Mouse (Mus musculus): ENCODE data around the gene Gm11639.
"Not testable (repeated sequence)": the region's sequence is repeated elsewhere in the genome, so short reads cannot be mapped to it uniquely, and the experiment has no call there.

The Gm11639 gene

DNA sequence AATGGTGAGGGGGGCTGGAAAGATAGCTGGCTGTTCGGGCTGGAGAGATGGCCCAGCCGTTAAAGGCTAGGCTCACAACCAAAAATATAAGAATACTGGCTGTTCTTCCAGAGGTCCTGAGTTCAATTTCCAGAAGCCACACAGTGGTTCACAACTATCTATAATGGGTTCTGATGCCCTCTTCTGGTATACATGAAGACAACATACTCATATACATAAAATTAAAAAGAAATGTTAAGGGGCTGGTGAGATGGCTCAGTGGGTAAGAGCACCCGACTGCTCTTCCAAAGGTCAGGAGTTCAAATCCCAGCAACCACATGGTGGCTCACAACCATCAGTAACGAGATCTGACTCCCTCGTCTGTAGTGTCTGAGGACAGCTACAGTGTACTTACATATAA, 436.3 kb downstream of the Gm11639 start:
- DNase-seq: not testable (repeated sequence)

DNA sequence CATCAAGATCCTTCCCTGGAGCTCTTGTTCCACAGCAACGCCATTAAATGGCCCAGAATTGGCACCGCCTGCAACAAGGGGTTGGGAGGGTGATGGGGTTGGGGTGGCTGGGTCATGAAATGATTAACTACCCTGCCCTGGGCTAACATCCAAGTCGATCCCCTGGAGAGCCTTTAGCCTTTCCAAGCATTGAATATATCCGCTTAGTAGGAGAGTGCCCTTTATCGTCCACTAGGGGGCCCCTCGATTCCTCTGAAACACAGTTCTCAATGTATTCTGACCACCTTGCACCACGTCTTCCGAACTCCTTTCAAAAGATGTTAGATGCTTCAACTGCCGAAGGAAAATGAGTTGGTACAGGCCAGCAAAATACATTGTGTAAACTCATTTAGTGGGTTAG, 438.5 kb downstream of the Gm11639 start:
- DNase-seq: no peak

DNA sequence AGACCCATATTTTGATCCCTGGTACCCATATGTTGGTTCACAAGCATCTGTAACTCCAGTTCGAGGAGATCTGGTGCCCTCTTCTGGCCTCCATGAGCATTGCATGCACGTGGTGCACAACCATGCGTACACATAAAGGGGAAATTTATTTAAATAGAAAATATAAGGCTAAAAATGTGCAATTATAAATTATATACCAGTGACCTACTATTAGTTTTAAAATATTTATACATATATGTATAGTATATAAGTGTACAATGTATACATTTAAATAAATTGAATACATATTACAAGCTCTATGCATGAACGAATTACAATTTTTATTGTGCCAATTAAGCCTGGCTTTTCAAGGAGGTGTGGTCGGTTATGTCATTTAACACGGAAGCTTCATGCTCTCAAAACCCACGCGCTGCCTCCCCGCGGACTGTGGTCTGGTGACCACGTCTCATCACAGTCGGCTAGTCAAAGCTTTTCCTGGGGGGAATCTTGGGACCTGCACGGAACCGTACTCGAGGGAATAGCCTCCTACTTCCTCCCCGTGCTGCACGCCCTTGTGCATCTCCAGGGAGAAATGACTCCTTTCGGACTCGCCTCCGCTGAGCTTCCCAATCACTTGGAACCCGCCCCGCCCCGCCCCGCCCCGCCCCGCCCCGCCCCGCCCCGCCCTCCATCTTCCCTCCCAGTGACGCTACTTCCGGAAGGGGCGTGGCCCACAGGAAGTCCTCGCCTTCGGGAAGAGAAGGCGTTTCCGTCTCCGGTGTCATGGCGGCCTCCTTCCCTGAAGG, 440.4 kb downstream of the Gm11639 start, which contains the start of gene Mettl2:
TSS of gene Mettl2 (plus strand) at position 691 of the 785 bp plus-strand sequence.
- DNase-seq: peak; percentile 72

DNA sequence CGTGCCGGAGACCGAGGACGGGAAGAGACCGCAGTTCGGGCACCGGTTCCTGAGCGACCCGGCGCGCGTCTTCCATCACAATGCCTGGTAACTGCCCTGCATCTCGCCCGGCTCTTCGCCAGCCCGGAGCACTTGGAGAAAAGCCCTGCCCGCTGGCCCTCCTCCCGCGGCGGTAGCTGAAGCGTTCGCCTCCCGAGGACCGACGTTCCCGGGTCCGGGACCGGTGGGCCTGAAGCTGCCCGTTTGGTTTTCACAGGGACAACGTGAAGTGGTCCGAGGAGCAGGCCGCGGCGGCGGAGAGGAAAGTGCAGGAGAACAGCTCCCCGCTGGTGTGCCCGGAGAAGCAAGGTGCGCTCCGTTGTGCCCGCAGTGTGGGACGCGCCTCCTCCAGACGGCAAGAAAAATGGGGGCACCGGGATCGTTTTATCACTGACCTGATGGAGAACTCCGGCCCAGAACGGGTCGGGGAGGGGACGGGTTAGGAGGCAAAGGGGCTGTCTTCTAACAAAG, 441.1 kb downstream of the Gm11639 start:
- no peak for DNase-seq

DNA sequence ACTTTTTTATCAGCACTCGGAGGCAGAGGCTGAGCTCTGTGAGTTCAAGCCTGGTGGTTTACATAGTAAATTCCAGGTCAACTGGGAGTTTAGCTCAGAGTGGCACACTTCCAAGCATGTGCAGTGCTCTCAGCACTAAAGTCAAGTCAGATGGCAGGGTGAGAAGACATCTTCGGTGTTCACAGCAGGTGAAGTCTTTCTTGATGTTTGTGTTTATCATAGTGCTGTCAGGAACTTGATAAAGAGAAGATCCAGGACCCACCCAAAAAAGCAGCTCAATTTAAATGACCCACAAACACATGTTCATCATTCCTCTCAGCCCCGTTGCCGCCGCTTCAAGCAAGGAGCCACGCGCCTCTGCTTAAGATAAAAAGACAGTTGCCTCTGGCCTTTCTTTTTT, 450.2 kb downstream of the Gm11639 start:
- DNase-seq: no peak

DNA sequence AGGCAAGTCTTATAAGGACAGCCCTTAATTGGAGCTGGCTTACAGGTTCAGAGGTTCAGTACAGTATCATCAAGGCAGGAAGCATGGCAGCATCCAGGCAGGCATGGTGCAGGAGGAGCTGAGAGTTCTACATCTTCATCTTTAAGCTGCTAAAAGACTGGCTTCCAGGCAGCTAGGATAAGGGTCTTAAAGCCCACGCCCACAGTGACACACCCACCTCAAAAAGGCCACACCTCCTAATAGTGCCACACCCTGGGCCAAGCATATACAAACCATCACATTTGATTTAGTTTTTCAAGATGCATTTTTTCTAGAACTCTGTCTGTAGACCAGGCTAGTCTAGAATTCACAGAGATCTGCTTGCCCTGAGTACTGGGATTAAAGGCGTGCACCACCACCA, 451.7 kb downstream of the Gm11639 start:
- DNase-seq: not testable (repeated sequence)

DNA sequence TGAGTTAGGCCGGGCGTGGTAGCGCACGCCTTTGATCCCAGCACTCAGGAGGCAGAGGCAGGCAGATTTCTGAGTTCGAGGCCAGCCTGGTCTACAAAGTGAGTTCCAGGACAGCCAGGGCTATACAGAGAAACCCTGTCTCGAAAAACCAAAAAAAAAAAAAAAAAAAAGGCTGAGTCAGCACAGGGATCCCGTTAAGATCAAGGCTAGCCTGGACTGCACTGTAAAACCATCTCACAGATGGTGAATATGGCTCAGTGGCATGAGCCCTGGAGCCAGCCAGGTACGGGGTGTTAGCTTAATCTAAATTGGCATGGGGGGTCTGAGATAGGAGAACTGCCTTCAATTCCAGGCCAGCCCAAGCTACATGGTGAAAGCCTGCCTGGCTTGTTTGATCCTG, 455.0 kb downstream of the Gm11639 start:
- DNase-seq: not testable (repeated sequence)

GRCm38 (mm10) chr11:105141115-105141514, 455.6 kb downstream of the Gm11639 start:
- DNase-seq: no peak

DNA sequence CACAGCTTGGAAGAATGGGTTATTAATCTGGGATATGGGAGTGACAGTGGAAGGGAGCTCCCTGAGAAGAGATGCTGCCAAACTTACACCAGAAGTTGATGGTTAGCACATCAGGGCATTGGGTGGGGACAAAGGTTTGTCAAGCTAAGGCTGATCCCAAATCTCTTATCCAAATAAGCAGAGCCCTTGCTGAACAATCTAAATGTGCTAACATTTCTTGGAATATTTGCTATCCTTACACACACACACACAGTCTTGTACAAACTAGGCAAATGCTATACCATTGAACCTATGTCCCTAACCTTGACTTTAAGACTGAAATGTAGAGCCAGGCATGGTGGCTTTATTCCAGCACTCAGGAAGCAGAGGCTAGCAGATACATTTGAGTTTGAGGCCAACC, 458.1 kb downstream of the Gm11639 start:
- DNase-seq: no peak

DNA sequence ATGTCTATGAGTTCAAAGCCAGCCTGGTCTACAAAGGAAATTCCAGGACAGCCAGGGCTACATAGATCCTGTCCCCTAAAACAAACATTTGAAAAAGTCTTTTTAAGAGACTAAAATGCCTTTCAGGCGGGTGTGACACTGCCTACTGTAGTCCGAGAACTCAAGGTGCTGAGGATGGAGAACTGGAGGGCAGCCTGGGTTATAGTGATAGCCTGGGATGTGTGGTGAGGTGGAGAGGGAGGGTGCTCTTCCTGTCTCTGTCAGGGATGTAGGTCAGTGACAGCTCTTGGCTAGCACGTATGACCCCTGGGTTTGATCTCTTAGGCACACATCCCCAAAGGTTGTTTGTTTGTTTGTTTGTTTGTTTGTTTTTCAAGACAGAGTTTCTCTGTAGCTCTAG, 458.6 kb downstream of the Gm11639 start:
- no peak for DNase-seq

DNA sequence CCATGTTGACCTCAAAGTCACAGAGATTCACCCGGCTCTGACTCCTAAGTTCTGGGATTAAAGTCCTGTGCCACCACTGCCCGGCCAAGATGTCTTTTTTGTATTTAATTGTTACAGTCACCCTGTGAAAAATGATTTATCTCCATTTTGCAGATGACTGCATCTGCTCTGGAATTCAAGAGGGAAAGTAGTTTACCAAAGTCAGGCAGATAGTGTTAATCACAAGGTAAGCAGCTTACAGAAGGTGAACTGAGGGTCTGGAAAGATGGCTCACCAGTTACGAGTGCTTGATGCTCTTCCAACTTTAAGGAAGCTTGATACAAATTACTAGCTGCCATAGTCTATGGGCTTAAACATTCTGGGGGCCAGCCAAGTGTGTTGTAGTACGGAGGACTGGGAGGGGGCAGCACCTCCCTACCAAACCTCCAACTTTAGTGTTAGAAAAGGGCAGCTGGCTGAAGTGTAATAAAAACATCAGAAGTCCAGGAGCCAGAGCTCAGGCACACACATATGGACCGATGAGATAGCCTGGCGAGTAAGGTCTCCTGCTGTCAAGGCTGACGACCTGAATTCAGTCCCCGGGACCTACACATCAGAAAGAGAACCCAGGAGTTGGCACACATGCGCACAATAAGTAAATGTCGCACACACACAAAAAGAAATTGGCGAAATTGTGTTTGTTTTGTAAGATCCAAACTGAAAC, 459.2 kb downstream of the Gm11639 start:
- no peak for DNase-seq

- DNase-seq: no peak
These were observed 459.7 kb downstream of the Gm11639 start for GRCm38 (mm10) chr11:105145211-105145610.

DNA sequence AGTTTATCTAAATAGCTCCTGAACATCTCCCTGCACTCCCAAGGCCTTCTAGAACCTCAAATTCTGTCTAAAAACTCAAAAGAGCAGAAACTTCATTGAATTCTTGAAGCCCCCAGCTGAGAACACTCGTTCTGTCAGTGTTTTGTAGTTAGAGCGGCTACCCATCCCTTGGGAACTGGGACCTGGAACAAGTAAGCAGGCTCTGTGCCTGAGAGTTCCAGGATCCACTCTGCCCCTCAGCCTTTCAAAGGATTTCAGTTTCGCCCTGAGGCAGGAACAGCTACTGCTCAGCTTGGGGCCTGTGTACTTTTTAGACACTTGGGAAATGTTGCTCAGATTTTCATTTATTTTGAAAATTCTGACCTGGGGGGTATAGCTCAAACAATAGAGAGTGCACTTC, 461.1 kb downstream of the Gm11639 start, which contains the start of gene Gm10842:
TSS of gene Gm10842 (plus strand) at position 301 of the 400 bp plus-strand sequence.
- DNase-seq: no peak

- DNase-seq: no peak
These were observed 463.8 kb downstream of the Gm11639 start for GRCm38 (mm10) chr11:105149353-105149752.

DNA sequence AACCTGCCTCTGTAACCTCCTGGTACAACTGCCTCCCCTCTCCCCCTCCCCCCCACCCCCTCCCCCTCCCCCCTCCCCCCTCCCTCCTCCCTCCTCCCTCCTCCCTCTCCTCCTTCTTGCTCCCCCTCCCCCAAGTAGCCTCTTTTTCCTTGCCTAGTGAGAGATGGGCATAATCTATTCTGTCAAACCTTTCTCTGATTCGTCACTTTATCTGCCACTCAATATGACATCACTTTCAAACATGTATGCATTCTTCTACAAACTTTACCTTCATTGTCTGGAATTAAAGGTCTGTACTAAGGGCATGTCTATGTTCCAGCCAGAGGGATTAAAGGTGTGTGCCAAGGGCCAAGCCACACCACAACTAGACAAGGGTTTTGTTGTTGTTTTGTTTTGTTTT, 464.3 kb downstream of the Gm11639 start:
- no peak for DNase-seq

DNA sequence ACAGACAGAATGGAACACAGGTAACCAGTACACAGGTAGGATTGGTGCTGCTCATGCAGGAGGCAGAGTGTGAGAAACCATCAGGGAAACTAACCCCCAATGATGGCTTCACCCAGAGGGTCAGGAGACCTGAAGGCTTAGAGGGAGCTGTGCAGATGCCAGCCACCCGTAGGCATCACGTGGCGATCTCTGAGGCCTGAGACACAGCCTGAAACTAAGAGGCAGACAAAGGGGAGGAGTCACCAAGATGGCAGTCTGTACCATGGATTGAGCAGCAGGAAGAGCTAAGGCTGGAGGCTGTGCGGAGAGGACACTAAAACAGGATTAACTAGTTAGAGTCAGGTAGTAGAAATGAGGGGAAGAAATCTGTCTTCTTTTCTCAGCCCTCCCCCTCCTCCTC, 465.2 kb downstream of the Gm11639 start:
- DNase-seq: no peak

DNA sequence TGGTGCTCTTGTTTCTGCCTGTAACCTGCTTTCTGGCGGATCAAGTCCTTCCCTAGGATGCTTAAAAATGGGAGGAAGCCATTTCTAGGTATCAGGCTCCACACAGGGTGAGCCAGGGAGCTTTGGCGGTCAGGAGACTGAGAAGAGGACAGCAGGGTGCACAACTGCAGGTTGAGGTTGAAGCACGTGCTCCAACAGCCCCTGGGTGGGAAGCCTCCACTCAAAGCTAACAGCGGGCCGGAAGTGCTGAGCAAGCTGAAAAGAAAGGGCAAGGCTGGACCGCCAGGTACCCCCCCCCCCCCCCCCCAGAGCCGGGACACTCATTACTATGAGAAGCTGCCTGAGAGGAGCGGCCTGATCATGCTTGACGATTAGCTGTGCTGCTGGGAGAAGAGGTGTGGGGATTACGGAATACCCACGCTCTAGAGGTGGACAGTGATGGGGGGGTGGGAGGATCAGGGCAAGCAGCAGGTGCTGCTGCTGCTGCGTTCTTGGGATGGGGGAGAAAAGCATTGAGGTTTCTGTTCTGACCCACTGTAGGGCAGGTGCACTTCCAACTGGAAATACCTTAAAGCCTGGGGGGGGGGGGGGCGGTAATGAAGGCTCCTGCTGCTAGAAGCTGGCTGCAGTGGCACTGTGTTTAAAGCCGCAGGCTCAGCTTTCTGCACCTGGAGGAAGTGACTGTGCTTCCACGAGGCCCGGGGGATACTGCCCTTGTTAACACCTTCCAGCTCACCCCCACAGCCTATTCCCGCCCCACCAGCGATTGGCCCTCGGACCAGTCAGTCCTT, 465.9 kb downstream of the Gm11639 start:
- no peak for DNase-seq

DNA sequence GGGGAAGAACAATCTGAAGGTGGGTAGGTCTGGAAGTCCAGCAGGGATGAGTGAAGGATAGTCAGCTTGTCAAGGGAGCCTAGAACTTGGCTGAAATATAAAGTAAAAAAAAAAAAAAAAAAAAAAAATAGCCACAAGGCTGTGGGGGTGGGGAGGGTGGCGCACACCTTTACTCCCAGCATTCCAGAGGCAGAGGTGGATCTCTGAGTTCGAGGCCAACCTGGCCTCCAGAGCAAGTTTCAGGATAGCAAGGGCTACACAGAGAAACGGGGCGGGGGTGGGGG, 466.5 kb downstream of the Gm11639 start:
- no peak for DNase-seq

DNA sequence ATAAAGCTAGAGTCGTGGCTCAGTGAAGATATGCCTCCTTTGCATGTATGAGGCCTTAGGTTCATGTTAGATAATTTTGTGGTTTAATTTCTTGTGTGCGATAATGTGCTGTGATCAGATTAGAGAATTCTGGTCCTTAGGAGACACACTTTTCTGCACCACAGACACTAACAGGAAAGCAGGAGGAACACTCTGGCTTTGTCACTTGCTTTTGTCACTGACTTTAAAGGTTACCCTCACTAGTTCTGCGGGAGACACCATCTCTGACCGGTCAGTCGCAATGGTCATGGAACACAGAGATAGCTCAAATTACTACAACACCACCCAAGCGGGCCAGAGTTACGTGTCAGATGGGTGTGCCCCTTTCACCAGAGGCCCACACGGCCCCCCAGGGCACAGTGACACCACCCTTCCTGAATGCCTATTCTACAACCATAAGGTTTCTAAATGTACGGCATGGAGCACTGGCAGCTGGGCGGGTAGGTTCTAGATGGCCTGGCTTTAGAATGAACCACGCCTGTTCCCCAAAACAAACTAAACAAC, 466.9 kb downstream of the Gm11639 start:
- no peak for DNase-seq

GRCm38 (mm10) chr11:105153068-105153833, 467.7 kb downstream of the Gm11639 start:
- no peak for DNase-seq

DNA sequence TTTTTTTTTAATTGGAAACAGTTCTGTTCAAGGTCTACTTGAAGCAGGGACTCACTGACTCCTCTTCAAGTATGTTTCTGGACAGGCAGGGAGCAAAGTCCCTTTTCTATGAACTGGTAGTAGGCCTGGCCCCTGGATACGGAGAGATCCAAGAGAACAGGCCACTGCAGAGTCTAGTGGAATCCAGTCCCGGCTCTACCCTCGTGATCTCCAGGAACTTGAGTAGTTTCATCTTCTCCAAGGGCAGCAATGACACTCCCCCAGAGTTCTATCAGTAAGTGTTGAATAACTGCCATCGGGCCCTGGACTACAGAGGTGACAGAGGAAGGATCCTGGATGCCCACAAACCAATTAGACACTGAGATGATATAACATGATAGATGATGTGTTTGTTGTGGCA, 470.4 kb downstream of the Gm11639 start:
- no peak for DNase-seq

DNA sequence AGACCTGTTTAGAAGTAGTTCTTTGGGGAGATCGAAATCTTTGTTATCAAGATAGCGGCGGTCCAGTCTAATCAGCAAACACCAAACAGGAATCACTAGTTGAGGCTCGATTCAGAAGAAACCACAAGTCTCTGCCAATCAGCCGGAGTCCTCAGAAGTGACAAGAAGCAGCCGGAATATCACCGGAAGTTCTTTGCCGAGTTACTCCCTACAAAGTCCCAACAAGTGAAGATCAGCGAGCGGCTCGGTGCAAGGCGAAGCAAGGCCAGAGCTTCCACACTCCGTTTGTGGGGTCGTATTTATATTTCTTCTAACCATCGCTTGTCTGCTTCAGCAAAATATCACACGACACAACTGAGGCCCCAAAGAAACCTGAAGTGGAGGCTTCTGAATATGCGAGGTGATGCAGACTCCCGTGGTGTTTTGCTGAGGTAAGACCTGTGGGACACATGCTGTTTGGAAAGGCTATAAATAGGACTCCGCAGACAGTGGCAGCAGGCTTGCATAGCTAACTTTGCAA, 471.3 kb downstream of the Gm11639 start:
- DNase-seq: no peak
